Mouse (Mus musculus): ENCODE data around the gene Trim71.

DNA sequence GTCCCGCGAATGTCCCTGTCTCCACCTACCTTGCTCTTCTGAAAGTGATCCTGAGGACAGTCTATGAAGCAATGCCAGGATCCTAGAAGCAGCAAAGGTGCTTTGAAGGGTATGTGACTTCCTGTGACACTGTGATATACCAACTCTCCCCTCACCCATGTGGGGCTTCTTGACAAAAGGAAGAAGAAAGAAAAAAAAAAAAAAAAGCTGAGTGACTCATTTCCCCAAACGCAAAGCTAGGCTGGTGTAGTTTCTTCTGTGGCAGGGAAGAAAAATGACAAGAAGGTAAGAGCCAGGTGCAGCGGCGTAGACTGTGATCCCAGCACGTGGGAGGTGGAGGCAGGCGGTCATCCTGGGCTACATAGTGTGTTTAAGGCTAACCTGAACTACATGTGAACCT, 67.7 kb downstream of the Trim71 start:
- no peak for TF ChIP-seq POLR2A (IDR thresholded peaks at IDR 0.05; ENCODE audit: control insufficient read depth in 1 of 2, insufficient read depth in 1 of 2, low read depth in 1 of 2, low read length in 2 of 2, poor library complexity in 1 of 2)
- TF ChIP-seq NRF1 (IDR thresholded peaks at IDR 0.05; ENCODE audit: insufficient read depth, low read depth, low read length, poor library complexity, severe bottlenecking): no peak
- TF ChIP-seq CTCF (IDR thresholded peaks at IDR 0.05 in 2 of 3, conservative IDR thresholded peaks at IDR 0.05 in 1 of 3; ENCODE audit: control insufficient read depth in 1 of 3, insufficient read depth in 1 of 3, low read depth in 2 of 3, low read length in 3 of 3, poor library complexity in 1 of 3, severe bottlenecking in 1 of 3): no peak
- TF ChIP-seq RCOR1 (IDR thresholded peaks at IDR 0.05; ENCODE audit: low read depth, low read length): no peak
- no peak for TF ChIP-seq TAL1 (IDR thresholded peaks at IDR 0.05; ENCODE audit: low read length)
- TF ChIP-seq E2F4 (IDR thresholded peaks at IDR 0.05; ENCODE audit: borderline replicate concordance, low read depth, low read length): no peak
- TF ChIP-seq KAT2A (conservative IDR thresholded peaks at IDR 0.05; ENCODE audit: low read depth, low read length): no peak
- TF ChIP-seq GATA1 (IDR thresholded peaks at IDR 0.05; ENCODE audit: low read depth, low read length): no peak
- TF ChIP-seq MAFK (IDR thresholded peaks at IDR 0.05; ENCODE audit: borderline replicate concordance, low read depth, low read length): no peak
- no peak for TF ChIP-seq ZC3H11A (IDR thresholded peaks at IDR 0.05; ENCODE audit: low read depth, low read length)
- TF ChIP-seq CHD1 (IDR thresholded peaks at IDR 0.05; ENCODE audit: low read depth, low read length): no peak
- TF ChIP-seq USF2 (IDR thresholded peaks at IDR 0.05; ENCODE audit: borderline replicate concordance in 1 of 2, insufficient read depth in 1 of 2, low read depth in 1 of 2, low read length in 2 of 2): no peak
- TF ChIP-seq TBP (IDR thresholded peaks at IDR 0.05; ENCODE audit: low read depth, low read length): no peak

All from MEL (cell line).